Mouse (Mus musculus) liver, embryonic 14.5 days (tissue): ENCODE data around the gene Skap2.

Source experiments
- CTCF ChIP-seq: IDR thresholded peaks from 2 replicates; pipeline ENCODE4 v1.5.1; 2016; ENCODE audit warnings: antibody characterized with exemption, low read depth, control low read depth
- EP300 ChIP-seq: IDR thresholded peaks from 2 replicates; pipeline ENCODE4 v1.6.1; 2016; ENCODE audit warnings: antibody characterized with exemption, low read depth

GRCm38 (mm10) chr6:51857821-51858220, 154.5 kb downstream of the Skap2 start:
- TF ChIP-seq EP300 (no peak), CTCF (peak; percentile 92)
